Mouse (Mus musculus): Measurements from ENCODE around the gene Gm20920.
"Not testable (repeated sequence)": the region's sequence is repeated elsewhere in the genome, so short reads cannot be mapped to it uniquely, and the experiment has no call there.

The Gm20920 gene

GRCm38 (mm10) chrY:51851820-51852219 is at the start of gene Gm20920:
Gene Gm20920, plus strand, starts transcription at chrY:51852120.
- not testable (repeated sequence) for DNase-seq
